Mouse (Mus musculus) embryonic fibroblast, embryonic 13.5 days (primary cell): ENCODE measurements around the gene Slc44a1. TPM values are rescaled to one million over a fixed set of nuclear protein-coding genes. Genes with fewer than 3 reads are reported as not detected.

Experiments
- H3K27ac ChIP-seq: 2 replicates; pipeline ENCODE4 v1.5.1; 2012; ENCODE audit warnings: low read length, control low read depth, inconsistent platforms; ENCODE audit not compliant: insufficient read depth
- H3K4me1 ChIP-seq: 2 replicates; pipeline ENCODE4 v1.6.1; 2011; ENCODE audit warnings: low read length; ENCODE audit not compliant: control insufficient read depth, insufficient read depth
- H3K4me3 ChIP-seq: 2 replicates; pipeline ENCODE4 v1.5.1; 2011; ENCODE audit warnings: mild to moderate bottlenecking, control low read depth, low read length; ENCODE audit not compliant: insufficient read depth
- CTCF ChIP-seq: IDR thresholded peaks from 2 replicates; pipeline ENCODE4 v1.5.1; 2011; ENCODE audit warnings: mild to moderate bottlenecking, control low read depth, low read length, moderate library complexity, borderline replicate concordance; ENCODE audit not compliant: insufficient read depth
- POLR2A ChIP-seq: IDR thresholded peaks from 2 replicates; pipeline ENCODE4 v1.6.1; 2011; ENCODE audit warnings: low read depth, mild to moderate bottlenecking, control low read depth, low read length, moderate library complexity
- polyA plus RNA-seq: library from polyadenylated mRNA; stranded (reverse); fragments of >200 nt; gene quantifications from 2 replicates; pipeline ENCODE4 v1.2.4, GENCODE M21; 2011; ENCODE audit warnings: low read depth; ENCODE audit not compliant: missing spikeins, insufficient read length

The Slc44a1 gene
- polyA plus RNA-seq, 1 experiment, result 59.0 TPM

DNA sequence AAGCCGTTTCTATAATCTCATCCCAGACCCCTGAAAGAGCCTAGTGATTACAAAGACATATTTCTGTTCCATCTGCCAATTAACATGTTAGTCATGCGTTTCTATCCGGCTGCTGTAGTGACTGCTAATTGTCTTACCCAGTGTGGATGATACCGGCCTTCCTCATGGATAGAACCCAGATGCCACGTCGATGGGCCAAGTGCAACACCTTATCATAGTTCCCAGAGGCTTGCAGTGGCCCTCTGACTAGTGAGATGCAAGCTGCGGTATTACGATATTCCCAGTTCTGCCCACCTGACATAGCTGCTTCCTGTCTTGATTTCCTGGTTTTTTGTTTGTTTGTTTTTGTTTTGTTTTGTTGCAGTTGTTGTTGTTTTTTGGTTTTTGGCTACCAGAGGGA is 151.7 kb downstream of the Slc44a1 start:
- H3K4me3 ChIP-seq, result no peak overlapping the region
- no peaks in the 10 kb centered on the region for H3K4me1 ChIP-seq
- TF ChIP-seq POLR2A (no peak), CTCF (no peak)
- H3K27ac ChIP-seq, result no peak overlapping the region

DNA sequence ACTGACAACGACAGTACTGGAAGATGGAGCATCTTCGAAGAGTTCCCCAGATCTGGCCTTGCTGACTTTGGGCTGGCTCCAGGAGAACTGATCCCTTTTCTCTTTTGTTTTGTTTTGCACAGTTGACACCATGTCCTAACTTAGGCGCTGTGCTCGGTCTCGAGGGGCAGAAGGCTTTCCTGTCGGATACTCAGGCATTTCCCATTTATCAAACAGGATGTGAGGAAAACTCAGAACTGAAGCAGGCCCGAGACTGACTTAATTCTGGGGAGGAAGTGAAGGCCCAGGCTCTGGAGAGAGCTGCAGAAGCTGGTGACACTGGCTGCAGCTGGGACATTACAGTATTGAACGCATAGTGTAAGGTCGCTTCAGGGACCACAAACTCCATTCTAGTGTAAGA is 152.2 kb downstream of the Slc44a1 start:
- H3K4me3 ChIP-seq, result no peak overlapping the region
- no peaks in the 10 kb centered on the region for H3K4me1 ChIP-seq
- TF ChIP-seq POLR2A (no peak), CTCF (no peak)
- no peak overlapping the region for H3K27ac ChIP-seq

DNA sequence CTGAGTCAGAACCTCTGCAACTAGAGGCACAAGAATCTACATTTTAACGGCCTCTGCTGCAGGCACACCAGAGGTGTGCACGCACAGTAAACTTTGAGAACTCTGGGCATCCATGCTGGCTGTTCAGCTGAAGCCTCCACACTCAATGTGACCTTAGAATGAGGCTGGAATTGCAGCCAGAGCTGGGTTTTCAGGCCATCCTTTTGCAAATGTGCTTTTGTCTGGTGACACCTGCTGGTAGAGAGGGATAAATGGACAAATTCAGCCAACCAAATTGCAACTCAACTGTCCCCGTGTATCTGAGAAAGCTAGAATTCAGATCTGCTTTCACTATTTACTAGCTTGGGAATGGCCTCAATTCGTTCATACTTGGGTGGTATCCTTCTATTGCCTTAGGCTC is 154.0 kb downstream of the Slc44a1 start:
- H3K4me1 ChIP-seq, result no peaks in the 10 kb centered on the region
- H3K4me3 ChIP-seq, result no peak overlapping the region
- no peak overlapping the region for H3K27ac ChIP-seq
- no peak for TF ChIP-seq CTCF
- TF ChIP-seq POLR2A, result no peak

DNA sequence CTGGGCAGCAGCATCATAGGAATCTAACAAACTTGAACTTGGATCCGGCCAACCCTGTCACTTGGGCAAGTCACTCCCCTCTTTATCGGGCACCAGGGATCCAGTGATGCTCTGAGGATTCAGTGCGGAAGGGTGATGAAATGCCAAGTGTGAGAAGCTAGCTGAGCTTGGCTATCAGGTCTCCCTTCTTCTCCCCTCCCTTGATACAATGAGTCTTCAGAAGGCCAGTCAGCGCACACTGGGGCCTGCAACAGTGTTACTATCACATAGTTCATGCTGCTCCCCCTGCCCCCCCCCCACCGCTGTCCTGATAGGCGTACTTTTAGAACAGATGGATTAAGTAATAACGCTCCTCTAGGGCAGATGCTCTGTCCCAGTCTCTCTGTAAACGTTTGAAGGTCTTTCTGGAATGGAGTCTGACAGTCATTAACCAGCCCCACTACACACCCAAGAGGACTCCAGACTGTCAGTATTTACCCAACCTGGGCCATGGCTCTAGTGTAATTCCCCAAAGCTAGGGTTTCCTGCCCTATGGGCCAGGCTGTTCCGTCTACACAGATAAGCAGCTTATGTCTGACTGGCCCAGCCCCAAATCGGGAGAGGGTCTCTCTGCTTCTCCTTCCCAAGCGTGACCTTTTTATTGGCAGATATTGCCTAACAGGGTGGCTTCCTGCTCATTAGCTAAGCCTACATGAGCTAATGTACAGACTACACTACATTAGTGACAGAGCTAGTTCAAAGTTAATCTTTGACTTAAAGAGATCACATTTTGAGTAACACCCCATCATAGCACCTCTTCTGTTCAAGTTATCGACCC is 155.2 kb downstream of the Slc44a1 start:
- no peaks in the 10 kb centered on the region for H3K4me1 ChIP-seq
- H3K27ac ChIP-seq, result no peak overlapping the region
- H3K4me3 ChIP-seq, result no peak overlapping the region
- TF ChIP-seq CTCF, result no peak
- TF ChIP-seq POLR2A, result no peak

DNA sequence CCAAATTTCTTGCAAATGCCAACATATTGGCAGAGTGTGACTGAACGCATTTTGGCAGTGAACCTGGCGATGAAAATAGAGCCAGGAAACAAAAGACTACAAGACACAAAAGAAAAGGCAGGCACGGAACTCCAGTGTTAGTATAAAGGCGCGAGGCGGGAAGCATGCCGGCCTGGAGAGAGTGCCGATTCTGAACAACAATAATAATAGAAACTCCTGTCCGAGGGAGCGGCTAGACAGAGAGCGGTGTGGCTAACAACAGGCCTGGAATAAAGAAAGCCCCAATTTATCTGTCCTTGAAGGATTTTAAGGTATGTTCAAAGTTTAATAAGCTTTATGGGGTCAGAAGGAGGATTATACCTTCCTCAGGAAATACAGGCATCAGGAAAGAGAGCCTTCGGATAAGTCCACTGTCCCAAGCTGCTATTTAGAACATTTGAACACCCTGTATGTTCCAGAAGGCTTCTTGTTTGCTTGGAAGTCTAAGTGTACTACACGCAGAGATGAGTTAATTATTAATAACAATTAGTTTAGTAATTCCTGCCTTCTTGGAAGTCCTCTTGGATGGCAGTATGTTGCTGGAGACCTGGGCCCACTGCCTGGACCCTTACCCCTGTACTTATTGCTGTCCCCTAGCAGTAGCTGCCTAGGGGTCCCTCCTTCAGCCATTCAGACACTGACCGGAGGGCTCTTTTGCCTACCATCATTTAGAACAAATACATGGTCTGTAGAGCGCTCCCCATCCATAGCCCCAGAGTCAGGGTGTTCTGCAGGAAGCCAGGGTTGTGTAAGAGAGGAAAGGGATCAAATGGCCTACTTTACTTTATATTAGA is 156.1 kb downstream of the Slc44a1 start:
- no peaks in the 10 kb centered on the region for H3K4me1 ChIP-seq
- no peak overlapping the region for H3K4me3 ChIP-seq
- H3K27ac ChIP-seq, result no peak overlapping the region
- TF ChIP-seq POLR2A (no peak), CTCF (no peak)

DNA sequence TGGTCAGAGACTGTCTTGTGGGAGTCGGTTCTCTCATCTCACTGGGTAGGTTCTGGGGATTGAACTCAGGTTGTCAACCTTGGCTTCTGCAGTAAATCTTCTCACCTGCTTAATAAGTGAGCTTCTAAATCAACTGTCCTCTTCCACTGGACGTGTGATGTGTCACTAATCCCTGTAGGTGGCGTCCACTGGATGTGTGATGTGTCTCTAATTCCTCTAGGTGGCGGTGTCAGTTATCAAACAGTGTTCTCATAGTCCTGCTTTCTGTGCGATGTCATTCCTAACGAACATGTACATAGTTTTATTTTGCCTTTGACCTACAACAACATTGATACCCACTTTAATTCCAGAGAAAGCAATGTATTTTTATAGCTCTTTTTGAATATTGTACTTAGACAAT is 160.2 kb downstream of the Slc44a1 start:
- Histone ChIP-seq H3K4me1 (no peaks in the 10 kb centered on the region), H3K27ac (no peak overlapping the region), H3K4me3 (no peak overlapping the region)
- TF ChIP-seq POLR2A, result no peak

DNA sequence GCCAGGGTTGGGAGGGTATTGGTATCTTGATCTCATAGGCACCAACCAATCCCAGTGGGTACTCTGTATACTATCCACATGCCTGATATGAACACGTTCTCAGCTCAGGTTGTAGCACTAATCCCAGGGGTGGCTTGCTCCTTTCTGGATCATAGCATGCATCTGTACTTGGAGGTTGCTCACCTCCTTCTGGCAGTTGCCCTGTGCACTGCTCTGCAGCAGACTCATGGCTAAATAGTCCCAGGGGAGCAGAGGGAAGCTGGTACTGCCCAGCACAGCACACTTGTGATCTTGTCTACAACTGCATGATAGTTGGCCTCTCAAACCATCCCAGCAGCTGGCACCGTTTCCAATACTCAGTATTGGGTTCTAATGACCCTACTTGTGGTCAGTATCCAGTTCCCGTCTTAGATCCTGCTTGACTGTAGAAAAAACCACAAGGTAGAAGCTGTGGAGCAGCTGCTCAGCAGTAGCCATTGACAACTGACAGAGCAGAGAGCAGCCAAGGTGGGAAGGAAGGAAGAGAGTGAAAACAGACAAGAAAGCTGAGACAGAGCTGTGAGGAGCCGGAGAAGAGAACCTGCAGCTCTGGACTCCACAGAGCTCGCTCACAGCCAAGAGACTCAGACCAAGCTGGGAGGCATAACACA is 174.5 kb downstream of the Slc44a1 start:
- H3K4me3 ChIP-seq, result no peak overlapping the region
- H3K27ac ChIP-seq, result no peak overlapping the region
- TF ChIP-seq POLR2A, result no peak
- no peak for TF ChIP-seq CTCF

DNA sequence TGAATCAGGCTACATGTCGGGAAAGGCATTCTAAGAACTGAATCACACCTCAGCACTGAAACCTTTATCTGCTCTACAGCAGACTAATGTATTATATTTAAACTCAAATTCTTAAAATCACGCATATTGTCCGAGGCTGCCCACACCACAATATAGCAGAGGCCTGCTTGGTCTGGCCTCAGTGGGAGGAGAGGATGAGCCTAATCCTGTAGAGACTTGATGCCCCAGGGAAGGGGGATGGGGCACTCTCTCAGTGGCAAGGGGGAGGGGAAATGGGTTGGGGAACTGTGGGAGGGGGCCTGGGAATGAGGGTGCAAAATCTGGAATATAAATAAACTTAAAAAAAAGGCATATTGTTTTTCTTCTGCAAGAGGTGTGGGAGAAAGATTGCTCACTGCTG is 177.8 kb downstream of the Slc44a1 start:
- Histone ChIP-seq H3K4me1 (no peaks in the 10 kb centered on the region), H3K4me3 (no peak overlapping the region), H3K27ac (no peak overlapping the region)
- no peak for TF ChIP-seq POLR2A
- TF ChIP-seq CTCF, result no peak

More for the DNA sequence above, 174.5 kb downstream of the Slc44a1 start:
- H3K4me1 ChIP-seq, result no peaks in the 10 kb centered on the region

DNA sequence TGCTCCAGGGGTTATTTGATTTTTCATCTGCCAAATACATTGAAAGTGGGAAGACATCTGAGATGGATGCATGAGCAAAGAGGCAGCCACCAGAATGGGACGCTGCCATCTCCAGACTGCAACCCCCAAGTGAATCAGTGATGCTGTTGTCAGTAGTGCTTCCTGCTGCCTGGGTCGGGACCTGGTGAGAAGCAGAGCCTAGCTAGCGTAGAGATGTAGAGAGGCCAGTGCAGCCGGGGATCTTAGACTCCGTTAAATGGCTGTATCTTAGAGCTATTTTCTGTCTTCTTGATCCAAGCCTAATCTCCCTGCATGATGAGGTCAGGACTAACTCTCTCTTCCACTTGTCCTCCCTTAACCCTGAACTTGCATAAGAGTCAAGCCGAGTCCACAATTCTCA is 179.9 kb downstream of the Slc44a1 start:
- no peaks in the 10 kb centered on the region for H3K4me1 ChIP-seq
- H3K27ac ChIP-seq, result no peak overlapping the region
- no peak overlapping the region for H3K4me3 ChIP-seq
- TF ChIP-seq POLR2A, result no peak
- no peak for TF ChIP-seq CTCF
